Mouse (Mus musculus) thymus, adult 2 months (tissue): ENCODE data around the gene Zcchc7. TPM values are rescaled to one million over a fixed set of nuclear protein-coding genes. Genes with fewer than 3 reads are reported as not detected.
A peak's percentile ranks its signal among the peaks of the same experiment; 100 is the strongest.

Source experiments
- DNase-seq: peaks from one replicate; pipeline ENCODE4 v3.0.0; 2021
- H3K27ac ChIP-seq: fragments of 200-500 bp; 2 replicates; pipeline ENCODE4 v1.5.1; 2012; ENCODE audit warnings: low read length, control low read depth; ENCODE audit not compliant: control insufficient read depth, insufficient read depth
- H3K27me3 ChIP-seq: fragments of 200-500 bp; 2 replicates; pipeline ENCODE4 v1.6.1; 2012; ENCODE audit warnings: mild to moderate bottlenecking, low read length, moderate library complexity, mixed read lengths; ENCODE audit not compliant: control insufficient read depth, insufficient read depth
- H3K36me3 ChIP-seq: fragments of 200-500 bp; 2 replicates; pipeline ENCODE4 v1.6.1; 2012; ENCODE audit warnings: mild to moderate bottlenecking, low read length, moderate library complexity; ENCODE audit not compliant: control insufficient read depth, insufficient read depth
- H3K4me1 ChIP-seq: fragments of 200-500 bp; replicated peaks from 2 replicates; pipeline ENCODE4 v1.6.1; 2012; ENCODE audit warnings: low read length; ENCODE audit not compliant: control insufficient read depth, insufficient read depth
- H3K4me3 ChIP-seq: fragments of 200-500 bp; 2 replicates; pipeline ENCODE4 v1.5.1; 2012; ENCODE audit warnings: mild to moderate bottlenecking, low read length, control low read depth, moderate library complexity; ENCODE audit not compliant: control insufficient read depth, insufficient read depth
- CTCF ChIP-seq: fragments of 200-500 bp; IDR thresholded peaks from 2 replicates; pipeline ENCODE4 v1.5.1; 2012; ENCODE audit warnings: mild to moderate bottlenecking, control low read depth, low read length, moderate library complexity, borderline replicate concordance; ENCODE audit not compliant: control insufficient read depth, poor library complexity, insufficient read depth; ENCODE audit errors: extremely low read depth
- POLR2A ChIP-seq: fragments of 200-500 bp; IDR thresholded peaks from 2 replicates; pipeline ENCODE4 v1.6.1; 2012; ENCODE audit warnings: mild to moderate bottlenecking, low read length, control low read depth, moderate library complexity; ENCODE audit not compliant: control insufficient read depth, poor library complexity, insufficient read depth; ENCODE audit errors: extremely low read depth
- WGBS: fragments of 180-500 bp; shearing (Covaris S2); methylation state at CpG from one replicate; pipeline ENCODE4 v1.1.7; 2018; 5-methylcytosine and 5-hydroxymethylcytosine counted together
- polyA plus RNA-seq: library from polyadenylated mRNA; depleted of rRNA; stranded (reverse); fragments of >200 nt; gene quantifications from 2 replicates; pipeline ENCODE4 v1.2.3, GENCODE M21; 2012

Gene Zcchc7
- polyA plus RNA-seq, 1 experiment: 17.4 TPM

DNA sequence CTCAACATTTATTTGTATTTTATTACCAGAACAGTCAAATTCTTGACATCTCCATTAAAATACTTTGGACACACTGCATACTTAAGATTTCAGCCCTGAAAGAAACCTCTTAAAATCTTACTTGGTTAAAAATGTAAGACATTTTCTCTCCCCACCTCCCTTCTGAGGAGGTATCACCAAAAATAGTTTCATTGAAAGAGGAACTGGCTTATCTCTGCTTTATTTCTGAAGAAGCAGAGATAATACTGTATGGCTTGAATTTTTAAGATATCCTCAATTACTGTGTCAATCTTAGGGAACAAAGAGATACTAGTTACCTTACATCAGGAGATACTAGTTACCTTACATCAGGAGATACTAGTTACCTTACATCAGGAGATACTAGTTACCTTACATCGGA is 116.4 kb downstream of the Zcchc7 start:
- DNase-seq: no peak
- Histone ChIP-seq H3K4me3 (no peak overlapping the region), H3K36me3 (no peaks in the 10 kb centered on the region), H3K27ac (no peak overlapping the region), H3K27me3 (no peaks in the 10 kb centered on the region), H3K4me1 (no peaks in the 10 kb centered on the region)
- 91% methylated on average over 1 of the region's 1 CpGs for WGBS
- TF ChIP-seq CTCF: no peak
- no peak for TF ChIP-seq POLR2A

DNA sequence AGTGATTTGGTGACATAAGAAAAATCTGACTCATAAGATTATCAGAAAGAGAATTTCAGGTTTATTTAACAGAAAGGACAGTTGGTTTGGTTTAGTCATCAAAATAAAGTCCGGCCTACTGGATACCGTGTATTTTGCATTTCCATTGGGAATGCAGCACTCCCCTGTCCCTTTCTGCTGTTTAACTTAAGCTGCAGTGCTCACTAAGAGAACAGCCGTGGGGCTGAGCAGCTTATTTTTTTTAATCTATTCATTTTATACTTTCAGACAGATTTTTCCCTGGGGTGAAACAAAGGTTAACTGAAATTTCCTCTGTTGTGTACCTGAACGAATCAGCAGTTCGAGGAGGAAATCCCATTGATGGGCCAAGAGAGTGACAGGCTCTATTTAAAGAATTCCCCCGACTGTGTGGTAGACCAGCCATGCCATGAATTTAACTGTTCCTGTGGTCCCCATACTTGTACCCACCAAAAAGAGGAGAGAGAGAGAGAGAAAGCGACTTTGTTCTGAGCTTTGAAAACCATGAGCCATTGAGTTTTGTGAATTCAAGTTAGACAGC is 124.5 kb downstream of the Zcchc7 start:
- Histone ChIP-seq H3K36me3 (no peaks in the 10 kb centered on the region), H3K27ac (no peak overlapping the region), H3K4me3 (no peak overlapping the region), H3K4me1 (no peaks in the 10 kb centered on the region), H3K27me3 (no peaks in the 10 kb centered on the region)
- TF ChIP-seq CTCF (no peak), POLR2A (no peak)
- 56% methylated on average over 7 of the region's 7 CpGs for WGBS
- DNase-seq: no peak

DNA sequence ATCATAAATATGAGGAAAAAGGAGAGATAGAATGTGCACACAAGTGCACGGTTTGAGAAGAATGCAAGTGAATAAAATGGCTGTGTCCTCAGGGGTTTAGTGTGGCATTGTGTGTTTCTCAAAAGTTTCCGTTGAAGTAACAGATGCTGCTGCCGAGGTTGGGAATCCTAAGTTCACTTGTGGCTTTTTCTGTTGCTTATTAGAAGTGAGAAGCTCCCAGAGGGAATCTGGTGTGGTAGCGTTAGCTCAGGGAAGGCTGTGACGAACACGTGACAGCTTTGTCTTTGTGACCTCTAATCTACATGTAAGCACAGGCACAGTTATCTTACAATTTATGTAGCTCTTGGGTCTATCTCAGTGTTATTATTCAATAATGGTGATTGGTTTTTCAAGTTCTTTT is 130.5 kb downstream of the Zcchc7 start:
- Histone ChIP-seq H3K27ac (no peak overlapping the region), H3K36me3 (no peaks in the 10 kb centered on the region), H3K27me3 (no peaks in the 10 kb centered on the region), H3K4me3 (no peak overlapping the region), H3K4me1 (no peaks in the 10 kb centered on the region; the same call in 1 of the 2 replicates)
- no peak for DNase-seq
- no peak for TF ChIP-seq POLR2A
- no peak for TF ChIP-seq CTCF
- WGBS: 48% methylated on average over 6 of the region's 6 CpGs

DNA sequence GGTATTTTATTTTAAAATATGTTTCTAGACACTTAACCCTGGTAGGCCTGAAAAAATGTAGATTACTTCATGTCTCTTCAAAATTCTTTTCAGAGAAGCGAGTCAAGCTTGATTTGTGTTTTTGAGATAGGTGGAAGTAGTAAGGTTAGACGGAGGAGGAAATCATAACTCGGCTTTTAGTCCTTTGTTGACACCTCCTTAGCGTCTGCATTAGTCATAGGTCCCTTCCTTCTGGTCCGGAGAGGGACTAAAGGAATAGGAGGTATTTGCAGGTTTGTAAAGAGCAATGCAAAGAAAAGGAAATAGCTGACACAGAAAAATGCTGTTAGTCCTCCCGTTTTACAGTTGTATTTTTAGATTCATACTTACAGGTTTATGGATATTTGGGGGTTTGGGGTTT is 135.7 kb downstream of the Zcchc7 start:
- 84% methylated on average over 6 of the region's 6 CpGs for WGBS
- Histone ChIP-seq H3K27me3 (no peaks in the 10 kb centered on the region), H3K27ac (no peak overlapping the region), H3K4me3 (no peak overlapping the region), H3K36me3 (peaks cover 13% of the 10 kb centered on the region), H3K4me1 (no peaks in the 10 kb centered on the region)
- TF ChIP-seq POLR2A (no peak), CTCF (no peak)
- no peak for DNase-seq

DNA sequence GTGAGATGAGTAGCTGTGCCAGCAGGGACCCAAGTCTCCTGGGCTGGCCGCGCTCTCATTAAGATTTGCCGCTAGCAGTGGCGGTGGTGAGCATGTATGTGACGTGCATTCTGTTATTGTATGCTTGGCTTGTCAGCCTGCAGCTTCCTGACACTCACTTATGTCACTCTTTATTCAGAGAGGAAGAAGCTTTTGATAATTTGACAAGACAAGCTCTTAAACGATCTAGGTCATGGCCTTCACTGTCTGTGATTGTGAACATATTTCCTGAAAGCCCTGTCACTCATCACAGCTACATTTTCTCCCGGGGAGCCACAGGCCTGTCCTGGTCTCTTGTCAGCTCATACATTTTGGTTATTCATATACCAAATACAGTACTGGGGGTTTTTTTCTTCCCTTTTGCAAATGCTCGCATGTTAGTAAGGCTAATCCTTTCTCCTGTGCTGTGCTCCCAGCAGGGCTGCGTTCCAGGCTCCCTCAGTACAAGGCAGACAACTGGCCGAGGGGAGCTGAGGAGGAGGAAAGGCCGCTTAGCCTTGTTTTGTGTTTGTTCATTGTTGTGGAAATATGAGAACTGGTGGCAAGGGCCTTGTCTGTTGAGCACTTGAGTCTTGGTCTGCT is 150.1 kb downstream of the Zcchc7 start:
- DNase-seq: no peak
- Histone ChIP-seq H3K4me3 (no peak overlapping the region), H3K36me3 (no peaks in the 10 kb centered on the region), H3K27ac (peak overlapping the region; percentile 34; the same call in 1 of the 2 replicates), H3K27me3 (no peaks in the 10 kb centered on the region), H3K4me1 (peaks cover 4% of the 10 kb centered on the region; the same call in 1 of the 2 replicates)
- TF ChIP-seq POLR2A (no peak), CTCF (no peak)
- WGBS: 77% methylated on average over 11 of the region's 11 CpGs

DNA sequence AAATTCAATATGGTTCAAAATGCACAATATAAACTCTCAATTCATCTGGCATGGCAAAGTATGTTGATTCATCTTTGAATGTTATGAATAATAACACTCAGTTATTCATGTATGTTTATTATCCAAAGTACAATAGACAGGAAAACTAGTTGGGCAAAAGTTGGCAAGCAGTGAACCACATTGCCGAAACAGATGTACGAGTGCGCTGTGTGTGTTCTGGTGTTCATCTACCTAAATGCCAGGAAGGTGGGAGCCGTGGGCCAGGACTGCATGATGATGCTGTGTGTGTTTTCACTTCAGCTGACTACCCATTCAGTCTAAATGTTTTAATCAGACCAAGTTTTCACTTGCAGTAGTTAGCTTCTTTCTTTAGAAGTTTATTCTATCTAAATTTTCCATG is 150.7 kb downstream of the Zcchc7 start:
- 78% methylated on average over 4 of the region's 4 CpGs for WGBS
- H3K36me3 ChIP-seq: no peaks in the 10 kb centered on the region
- TF ChIP-seq POLR2A: no peak
- no peak for TF ChIP-seq CTCF
- H3K4me3 ChIP-seq: no peak overlapping the region
- H3K27ac ChIP-seq: no peak overlapping the region
- H3K27me3 ChIP-seq: no peaks in the 10 kb centered on the region
- H3K4me1 ChIP-seq: peaks cover 4% of the 10 kb centered on the region; the same call in 1 of the 2 replicates
- DNase-seq: no peak

DNA sequence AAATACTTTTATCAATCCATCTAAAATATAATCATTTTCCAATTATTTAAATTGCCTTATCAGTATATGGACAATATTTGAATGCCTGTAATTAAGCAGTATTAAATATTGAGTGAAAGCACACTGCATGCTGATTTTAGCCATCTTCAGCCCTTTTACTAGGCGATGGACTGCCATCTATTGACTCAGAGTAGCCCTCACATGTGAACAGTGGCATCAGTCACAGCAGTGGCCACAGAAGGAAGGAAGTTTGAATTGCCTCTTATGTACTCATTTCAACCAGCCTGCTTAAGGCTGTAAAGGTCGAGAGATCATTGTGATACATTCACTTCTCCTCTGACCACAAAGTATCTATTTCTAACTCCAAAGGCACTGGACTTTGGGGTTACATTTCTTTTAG is 154.4 kb downstream of the Zcchc7 start:
- Histone ChIP-seq H3K4me1 (peaks cover 4% of the 10 kb centered on the region; the same call in 1 of the 2 replicates), H3K36me3 (no peaks in the 10 kb centered on the region), H3K27ac (no peak overlapping the region), H3K4me3 (no peak overlapping the region), H3K27me3 (no peaks in the 10 kb centered on the region)
- DNase-seq: no peak
- 47% methylated on average over 2 of the region's 2 CpGs for WGBS
- TF ChIP-seq POLR2A (no peak), CTCF (no peak)

DNA sequence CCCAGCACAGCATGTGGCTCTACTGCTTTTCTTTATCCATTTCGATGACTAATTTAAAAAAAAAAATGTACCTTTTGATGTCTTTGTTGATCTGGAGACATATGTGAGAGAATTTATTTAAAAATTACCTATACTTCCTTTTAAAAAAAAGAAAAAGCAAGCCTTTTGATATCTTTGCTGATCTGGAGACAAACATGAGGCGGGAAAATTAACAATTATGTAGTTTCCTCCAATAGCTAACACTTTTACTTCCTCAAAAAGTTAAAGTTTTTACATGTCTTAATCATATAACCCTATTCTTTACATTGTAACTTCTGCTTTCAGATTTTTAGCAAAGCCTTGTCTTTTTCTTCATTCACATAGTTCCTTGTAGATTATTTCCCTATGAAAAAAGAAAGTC is 155.2 kb downstream of the Zcchc7 start:
- Histone ChIP-seq H3K36me3 (no peaks in the 10 kb centered on the region), H3K27me3 (no peaks in the 10 kb centered on the region), H3K27ac (no peak overlapping the region), H3K4me3 (no peak overlapping the region), H3K4me1 (peaks cover 2% of the 10 kb centered on the region; the same call in 1 of the 2 replicates)
- 87% methylated on average over 2 of the region's 2 CpGs for WGBS
- no peak for DNase-seq
- TF ChIP-seq POLR2A: no peak
- TF ChIP-seq CTCF: no peak
